Mouse (Mus musculus): ENCODE data around the gene Nccrp1.
A peak's percentile ranks its signal among the peaks of the same experiment; 100 is the strongest.
"Not testable (repeated sequence)": the region's sequence is repeated elsewhere in the genome, so short reads cannot be mapped to it uniquely, and the experiment has no call there.

The Nccrp1 gene

DNA sequence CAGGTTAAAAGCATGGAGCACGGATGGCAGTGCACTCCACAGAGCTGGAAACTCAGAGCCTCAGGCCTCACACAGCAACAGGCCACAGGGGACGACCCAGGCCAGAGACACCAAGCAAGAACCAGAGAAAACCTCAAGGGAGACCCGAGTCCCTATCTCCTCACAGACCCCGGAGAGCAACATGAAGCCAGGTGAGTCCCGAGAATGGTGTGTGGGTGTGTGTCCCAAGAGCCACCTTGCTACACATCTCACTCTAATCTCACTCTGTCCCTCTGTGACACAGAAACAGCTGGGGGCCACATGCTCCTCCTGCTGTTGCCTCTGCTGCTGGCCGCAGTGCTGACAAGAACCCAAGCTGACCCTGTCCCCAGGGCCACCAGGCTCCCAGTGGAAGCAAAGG is 24.5 kb downstream of the Nccrp1 start, which contains the start of gene Ifnl3:
TSS of gene Ifnl3 (plus strand) at position 301 of the 400 bp plus-strand sequence.
- DNase-seq (ENCODE audit: low read depth), result not testable (repeated sequence)

DNA sequence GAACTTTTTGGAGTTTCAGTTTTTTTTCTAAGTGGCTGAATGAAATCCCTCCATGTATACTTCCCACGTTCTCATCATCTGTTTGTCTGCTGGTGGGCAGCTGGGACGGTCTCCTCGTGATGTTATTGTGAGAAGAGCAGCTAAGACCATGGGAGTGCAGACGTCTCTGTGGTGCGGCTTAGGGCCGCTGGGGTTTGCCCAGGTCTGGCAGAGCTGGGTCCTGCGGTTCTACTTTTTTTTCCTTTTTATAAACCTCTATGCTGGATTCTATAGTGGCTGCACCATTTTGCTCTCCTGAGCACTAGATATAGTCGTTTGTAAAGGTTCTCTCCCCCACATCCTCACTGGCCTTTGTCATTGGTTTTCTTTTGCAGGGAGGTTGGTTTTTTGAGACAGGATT is 35.6 kb downstream of the Nccrp1 start:
- DNase-seq (ENCODE audit: low read depth), result no peak

GRCm38 (mm10) chr7:28510405-28510974 is 36.6 kb downstream of the Nccrp1 start, which contains the start of gene Ifnl2:
Ifnl2 (minus strand) TSS chr7:28510455.
- not testable (repeated sequence) for DNase-seq (ENCODE audit: low read depth)

DNA sequence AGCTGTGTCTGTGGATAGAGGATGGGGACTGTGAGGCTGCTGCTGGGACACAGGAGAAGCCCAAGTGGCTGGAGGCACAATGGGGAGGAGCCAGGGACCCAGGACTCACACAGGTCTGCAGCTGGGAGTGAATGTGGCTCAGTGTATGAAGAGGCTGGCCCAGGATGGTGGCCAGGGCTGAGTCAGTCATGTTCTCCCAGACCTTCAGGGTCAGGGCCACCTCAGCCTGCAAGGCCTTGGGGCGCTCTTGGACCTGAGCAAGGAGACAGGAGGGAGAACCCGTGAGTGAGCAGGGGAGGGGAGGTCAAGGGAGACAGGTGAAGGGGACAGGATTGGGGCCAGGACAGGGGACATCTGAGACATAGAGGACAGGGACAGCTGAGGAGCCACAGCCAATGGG is 37.9 kb downstream of the Nccrp1 start:
- not testable (repeated sequence) for DNase-seq (ENCODE audit: low read depth)

DNA sequence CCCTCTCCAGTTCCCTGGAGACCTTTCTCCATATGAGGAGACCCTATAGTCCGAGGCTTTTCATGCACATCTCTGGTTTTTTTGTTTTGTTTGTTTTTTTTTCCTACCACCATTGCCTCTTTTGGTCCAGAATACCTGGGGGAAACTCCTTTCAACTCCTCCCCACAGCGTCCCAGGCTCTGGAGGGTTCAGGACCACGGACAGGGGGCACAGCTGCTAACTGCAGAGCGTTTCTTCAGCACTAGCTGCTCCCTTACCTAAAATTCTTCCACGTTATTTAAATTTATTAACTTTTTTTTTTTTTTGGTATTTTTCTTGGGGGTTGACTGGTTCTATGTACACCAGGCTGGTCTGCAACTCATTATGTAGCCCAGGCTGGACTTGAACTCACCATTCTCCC is 41.5 kb downstream of the Nccrp1 start:
- DNase-seq (ENCODE audit: low read depth), result peak; percentile 29

DNA sequence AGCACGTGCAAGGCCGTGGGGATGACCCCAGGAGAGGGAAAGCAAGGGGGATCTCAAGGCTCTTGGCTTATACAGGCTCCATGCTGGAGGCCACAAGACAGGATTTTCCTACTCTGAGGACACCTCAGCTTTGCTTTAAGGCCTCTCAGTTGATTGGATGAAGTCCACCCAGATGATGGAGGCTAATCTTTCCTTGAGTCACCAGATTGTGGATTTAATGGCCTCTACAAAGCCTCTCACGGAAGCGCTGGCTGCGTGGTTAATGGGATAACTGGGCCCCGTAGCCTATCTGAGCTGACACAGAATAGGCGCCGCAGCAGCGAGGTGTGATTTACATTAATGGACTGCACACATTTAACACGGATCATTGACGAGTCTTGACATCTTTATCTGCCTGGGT is 51.6 kb downstream of the Nccrp1 start:
- no peak for DNase-seq (ENCODE audit: low read depth)
